23 mouse cellular contexts compared by ENCODE assay signal in genomic region chr12:36187081-36187480, GRCm38 (mm10). TPM values are rescaled to one million over a fixed set of nuclear protein-coding genes. Genes with fewer than 3 reads are reported as not detected.
DNase-seq lines count a peak whose midpoint lies in the region; ATAC-seq and TF ChIP-seq lines count a peak whose summit lies in the region.
"Had no signal": no experiment of that assay in that cellular context is flagged by ENCODE, and none has a peak within 500 bp of the region (broad histone marks: within the 10 kb centered on the region; RNA-seq: fewer than 3 reads in every experiment).

No protein-coding gene starts in this region.

- H3K27ac ChIP-seq in kidney, postnatal 0 days, result no peak overlapping the region
- no peak overlapping the region for H3K27ac ChIP-seq in liver, embryonic 12.5 days
- H3K27ac ChIP-seq in stomach, embryonic 15.5 days, result 0 out of 2 replicates have a peak overlapping the region, but pooled peaks have one; percentile 1
- no peak overlapping the region for H3K27ac ChIP-seq in neural tube, embryonic 15.5 days (replicated peaks)
- H3K27ac ChIP-seq: forebrain, embryonic 12.5 days; hindbrain, postnatal 0 days; limb, embryonic 12.5 days; lung, embryonic 15.5 days had no signal

- 55% methylated on average over 6 of the region's 6 CpGs for WGBS in kidney, postnatal 0 days
- WGBS in liver, embryonic 12.5 days (ENCODE audit: insufficient replicate concordance), result 61% methylated on average over 6 of the region's 6 CpGs
- WGBS in stomach, embryonic 15.5 days, result 70% methylated on average over 6 of the region's 6 CpGs
- WGBS in neural tube, embryonic 15.5 days, result 89% methylated on average over 6 of the region's 6 CpGs

- no peaks in the 10 kb centered on the region for H3K4me1 ChIP-seq in kidney, postnatal 0 days (replicated peaks; ENCODE audit: insufficient read depth, low read length)
- no peaks in the 10 kb centered on the region for H3K4me1 ChIP-seq in liver, embryonic 12.5 days
- H3K4me1 ChIP-seq in stomach, embryonic 15.5 days, result no peaks in the 10 kb centered on the region
- no peaks in the 10 kb centered on the region for H3K4me1 ChIP-seq in neural tube, embryonic 15.5 days
- H3K4me1 ChIP-seq: forebrain, embryonic 12.5 days; limb, embryonic 12.5 days; lung, embryonic 15.5 days had no signal

- peak; percentile 17 for DNase-seq in kidney, postnatal 0 days (ENCODE audit: low spot score)
- no peak for DNase-seq in kidney, postnatal 10 days
- DNase-seq in cerebellum, adult 9-11 months, result no peak
- no peak for DNase-seq in natural killer cell, adult 2 months (ENCODE audit: low spot score in 2 of 2)
- DNase-seq: adrenal gland, postnatal 36 days; cerebellum, adult 8-10 months; heart, adult 18-20 months; kidney, adult 8-10 months; kidney, postnatal 4 days; retina, postnatal 1 day; right cerebral cortex, postnatal 4 days; thymus, adult 18-20 months; thymus, postnatal 4 days had no signal

- TF ChIP-seq CTCF in kidney, postnatal 0 days (IDR thresholded peaks at IDR 0.05; ENCODE audit: low read depth), result no peak

- H3K9ac ChIP-seq in kidney, postnatal 0 days (ENCODE audit: low read depth, low read length), result no peak overlapping the region
- H3K9ac ChIP-seq in liver, embryonic 12.5 days, result no peak overlapping the region
- no peak overlapping the region for H3K9ac ChIP-seq in stomach, embryonic 15.5 days
- H3K9ac ChIP-seq in neural tube, embryonic 15.5 days (replicated peaks), result no peak overlapping the region
- H3K9ac ChIP-seq: forebrain, embryonic 12.5 days; limb, embryonic 12.5 days; lung, embryonic 15.5 days had no signal

- no peaks in the 10 kb centered on the region for H3K9me3 ChIP-seq in kidney, postnatal 0 days (replicated peaks; ENCODE audit: low read length)
- H3K9me3 ChIP-seq in liver, embryonic 12.5 days (replicated peaks), result no peaks in the 10 kb centered on the region
- H3K9me3 ChIP-seq in stomach, embryonic 15.5 days, result no peaks in the 10 kb centered on the region
- no peaks in the 10 kb centered on the region for H3K9me3 ChIP-seq in neural tube, embryonic 15.5 days (replicated peaks)
- H3K9me3 ChIP-seq: forebrain, embryonic 12.5 days; limb, embryonic 12.5 days; lung, embryonic 15.5 days; megakaryocyte, embryonic 14.5 days had no signal

- H3K36me3 ChIP-seq in kidney, postnatal 0 days (ENCODE audit: insufficient read depth, low read length), result peaks cover 37% of the 10 kb centered on the region
- peaks cover 73% of the 10 kb centered on the region for H3K36me3 ChIP-seq in liver, embryonic 12.5 days
- H3K36me3 ChIP-seq in stomach, embryonic 15.5 days, result peaks cover 38% of the 10 kb centered on the region
- peaks cover 80% of the 10 kb centered on the region for H3K36me3 ChIP-seq in neural tube, embryonic 15.5 days

- peak; percentile 72; the same call in 1 of the 2 replicates for ATAC-seq in kidney, postnatal 0 days (replicated peaks; ENCODE audit: low FRiP score, low read depth)
- peak; percentile 25 for ATAC-seq in activated CD4-positive, CD25-positive, alpha-beta regulatory T cell, adult 4 months
- peak; percentile 40; the same call in 1 of the 2 replicates for ATAC-seq in liver, embryonic 12.5 days
- 0 out of 2 replicates have a peak, but pooled peaks have one; percentile 35 for ATAC-seq in stomach, embryonic 15.5 days (ENCODE audit: insufficient read depth, low FRiP score, low read depth)
- ATAC-seq in neural tube, embryonic 15.5 days (ENCODE audit: low FRiP score), result no peak
- ATAC-seq: hindbrain, postnatal 0 days; midbrain, embryonic 16.5 days had no signal

- no peaks in the 10 kb centered on the region for H3K27me3 ChIP-seq in kidney, postnatal 0 days (ENCODE audit: insufficient read depth, low read length)
- no peaks in the 10 kb centered on the region for H3K27me3 ChIP-seq in liver, embryonic 12.5 days (replicated peaks)
- H3K27me3 ChIP-seq in stomach, embryonic 15.5 days (replicated peaks), result no peaks in the 10 kb centered on the region
- H3K27me3 ChIP-seq in neural tube, embryonic 15.5 days (replicated peaks), result no peaks in the 10 kb centered on the region
- H3K27me3 ChIP-seq: forebrain, embryonic 12.5 days; limb, embryonic 12.5 days; lung, embryonic 15.5 days; megakaryocyte, embryonic 14.5 days had no signal

- no peak overlapping the region for H3K4me3 ChIP-seq in kidney, postnatal 0 days (replicated peaks; ENCODE audit: low read depth, low read length)
- no peak overlapping the region for H3K4me3 ChIP-seq in liver, embryonic 12.5 days
- no peak overlapping the region for H3K4me3 ChIP-seq in stomach, embryonic 15.5 days (replicated peaks)
- no peak overlapping the region for H3K4me3 ChIP-seq in neural tube, embryonic 15.5 days (replicated peaks)
- H3K4me3 ChIP-seq: forebrain, embryonic 12.5 days; limb, embryonic 12.5 days; lung, embryonic 15.5 days; megakaryocyte, embryonic 14.5 days had no signal

- H3K4me2 ChIP-seq in kidney, postnatal 0 days (ENCODE audit: low read length), result no peak overlapping the region
- H3K4me2 ChIP-seq in liver, embryonic 12.5 days, result no peak overlapping the region
- H3K4me2 ChIP-seq in stomach, embryonic 15.5 days, result no peak overlapping the region
- H3K4me2 ChIP-seq in neural tube, embryonic 15.5 days, result no peak overlapping the region
- H3K4me2 ChIP-seq: forebrain, embryonic 12.5 days; limb, embryonic 12.5 days; lung, embryonic 15.5 days had no signal

RNA-seq across cellular contexts. Expression of gene Bzw2, which starts 29.2 kb away (rescaled TPM):
- polyA plus RNA-seq in kidney, postnatal 0 days (2015; fragmentation: Nextera tagmentation; extraction: Ambion mirVana), result 157 and 163 TPM in 2 replicates
- 100 to 1,000 TPM; 170 to 178 TPM for polyA plus RNA-seq in activated CD4-positive, CD25-positive, alpha-beta regulatory T cell, adult 4 months (2017; shearing (Covaris generic))
- 99.4 and 103 TPM in 2 replicates for polyA plus RNA-seq in liver, embryonic 12.5 days (2016; fragmentation: Nextera tagmentation; extraction: Ambion mirVana)
- 179 and 201 TPM in 2 replicates for polyA plus RNA-seq in stomach, embryonic 15.5 days (2015; fragmentation: Nextera tagmentation; extraction: Ambion mirVana)
- 346 and 378 TPM in 2 replicates for polyA plus RNA-seq in neural tube, embryonic 15.5 days (2015; fragmentation: Nextera tagmentation; extraction: Ambion mirVana)

RNA-seq across cellular contexts. Expression of gene Ankmy2, which starts 30.2 kb away (rescaled TPM):
- 35.4 and 40.1 TPM in 2 replicates for polyA plus RNA-seq in kidney, postnatal 0 days (2015; fragmentation: Nextera tagmentation; extraction: Ambion mirVana)
- 10 to 100 TPM; 38.5 to 41.6 TPM for polyA plus RNA-seq in activated CD4-positive, CD25-positive, alpha-beta regulatory T cell, adult 4 months (2017; shearing (Covaris generic))
- polyA plus RNA-seq in liver, embryonic 12.5 days (2016; fragmentation: Nextera tagmentation; extraction: Ambion mirVana), result 12.7 and 13.6 TPM in 2 replicates
- polyA plus RNA-seq in stomach, embryonic 15.5 days (2015; fragmentation: Nextera tagmentation; extraction: Ambion mirVana), result 41.3 and 42.4 TPM in 2 replicates
- 73.9 and 80.3 TPM in 2 replicates for polyA plus RNA-seq in neural tube, embryonic 15.5 days (2015; fragmentation: Nextera tagmentation; extraction: Ambion mirVana)
